Mouse (Mus musculus): Measurements from ENCODE around the gene Hadha.

The Hadha gene

DNA sequence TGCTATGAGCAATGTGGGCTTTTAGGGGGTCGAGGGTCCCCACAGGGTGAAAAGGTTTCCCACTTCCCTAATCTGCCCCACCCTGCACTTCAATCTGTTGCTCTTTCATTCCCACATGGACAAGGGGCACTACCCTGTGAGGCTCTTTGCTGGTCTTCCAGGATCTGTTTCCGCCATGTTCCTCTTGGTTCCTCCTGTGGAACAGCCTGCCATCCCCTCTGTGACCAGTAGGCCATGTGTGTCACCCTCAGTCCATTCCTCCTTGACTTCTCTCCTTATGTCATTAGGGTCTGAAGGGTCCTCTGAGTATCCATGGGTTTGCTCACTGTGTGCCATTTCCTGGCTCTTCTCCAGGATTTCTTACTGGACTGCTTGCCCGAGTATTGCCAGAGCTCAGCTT is 43.2 kb downstream of the Hadha start:
- DNase-seq (ENCODE audit: low spot score), result no peak

GRCm38 (mm10) chr5:30111126-30111525 is 43.8 kb downstream of the Hadha start:
- DNase-seq (ENCODE audit: low spot score), result no peak

GRCm38 (mm10) chr5:30110371-30111060 is 44.4 kb downstream of the Hadha start:
- DNase-seq (ENCODE audit: low spot score), result no peak

- no peak for DNase-seq (ENCODE audit: low spot score)
Measured at GRCm38 (mm10) chr5:30109899-30110298, 45.1 kb downstream of the Hadha start.

- DNase-seq (ENCODE audit: low spot score), result no peak
Measured at GRCm38 (mm10) chr5:30108233-30108632, 46.7 kb downstream of the Hadha start.

GRCm38 (mm10) chr5:30107611-30108041 is 47.3 kb downstream of the Hadha start:
- DNase-seq (ENCODE audit: low spot score), result no peak

- no peak for DNase-seq (ENCODE audit: low spot score)
Measured at GRCm38 (mm10) chr5:30107186-30107585, 47.8 kb downstream of the Hadha start.

GRCm38 (mm10) chr5:30106756-30107155 is 48.2 kb downstream of the Hadha start:
- DNase-seq (ENCODE audit: low spot score), result no peak

DNA sequence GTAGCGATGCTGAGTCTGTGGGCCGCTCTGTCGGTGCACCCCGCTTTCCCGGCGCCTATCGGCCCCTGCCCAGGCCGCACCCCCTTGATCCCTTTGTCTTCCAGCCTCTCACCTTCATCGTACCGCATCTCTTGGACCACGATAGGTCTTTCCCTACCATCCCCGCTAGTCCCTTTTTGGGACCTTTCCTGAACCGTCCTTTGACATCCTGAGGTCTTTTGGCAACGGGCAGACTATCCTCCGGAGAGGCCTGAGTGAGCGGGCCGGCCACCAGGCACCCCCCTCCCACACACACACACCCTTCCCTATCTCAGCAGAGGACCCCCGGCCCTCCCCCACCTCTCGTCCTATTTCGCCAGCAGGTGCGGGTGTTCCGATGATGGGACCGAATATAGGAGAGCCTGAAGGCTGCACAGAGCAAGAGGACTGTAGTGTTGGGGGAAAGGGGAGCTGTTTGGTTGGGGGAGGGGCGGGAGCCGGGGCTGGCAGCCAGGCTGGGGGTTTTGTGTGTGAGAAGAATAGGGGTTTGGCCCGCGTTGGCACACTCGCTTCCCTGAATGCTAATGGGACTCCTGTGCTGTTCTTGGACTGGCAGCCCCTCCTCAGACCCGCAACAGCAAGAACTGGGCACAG is 49.2 kb downstream of the Hadha start, which contains the start of gene 3110082J24Rik:
Gene 3110082J24Rik, minus strand, starts transcription at position 419 of the 633 bp plus-strand sequence.
- no peak for DNase-seq (ENCODE audit: low spot score)

- DNase-seq (ENCODE audit: low spot score), result no peak
Measured at GRCm38 (mm10) chr5:30104841-30105667, 49.9 kb downstream of the Hadha start, which contains the start of gene Garem2. Gene Garem2 (plus strand): TSS chr5:30105161.

- DNase-seq (ENCODE audit: low spot score), result no peak
Measured at GRCm38 (mm10) chr5:30104339-30104738, 50.6 kb downstream of the Hadha start.

DNA sequence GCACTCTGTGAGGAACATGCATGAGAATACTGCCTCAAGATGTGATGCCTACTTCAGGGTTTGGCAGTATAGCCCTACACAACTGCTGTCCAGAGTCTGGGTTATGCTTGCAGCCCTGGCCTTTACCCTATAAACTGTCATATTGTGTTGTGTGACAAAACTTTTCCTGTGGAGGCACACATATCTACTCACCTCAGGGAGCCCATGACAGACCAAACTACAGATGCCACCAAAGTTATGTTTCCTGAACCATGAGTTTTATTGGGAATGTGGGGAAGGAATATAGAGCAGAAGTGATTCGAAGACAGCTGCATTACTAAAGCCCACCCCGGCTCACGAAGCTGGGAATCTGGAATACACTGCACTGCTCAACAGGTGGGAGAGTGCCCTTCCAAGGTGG is 51.6 kb downstream of the Hadha start:
- no peak for DNase-seq (ENCODE audit: low spot score)

DNA sequence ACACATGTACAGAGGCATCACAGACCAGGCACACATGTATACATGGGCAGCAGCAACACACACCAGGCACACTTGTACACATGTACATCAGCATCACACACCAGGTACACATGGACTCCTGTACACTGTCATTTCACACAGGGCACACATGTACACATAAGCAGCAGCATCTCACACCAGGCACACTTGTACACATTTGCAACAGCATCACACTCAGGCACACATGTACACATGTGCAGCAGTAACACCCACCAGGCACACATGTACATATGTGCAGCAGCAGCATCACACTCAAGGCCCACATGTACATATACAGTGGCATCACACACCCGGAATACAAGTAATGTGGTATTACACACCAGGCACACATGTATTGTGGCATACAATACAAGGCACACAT is 56.7 kb downstream of the Hadha start:
- no peak for DNase-seq (ENCODE audit: low spot score)

DNA sequence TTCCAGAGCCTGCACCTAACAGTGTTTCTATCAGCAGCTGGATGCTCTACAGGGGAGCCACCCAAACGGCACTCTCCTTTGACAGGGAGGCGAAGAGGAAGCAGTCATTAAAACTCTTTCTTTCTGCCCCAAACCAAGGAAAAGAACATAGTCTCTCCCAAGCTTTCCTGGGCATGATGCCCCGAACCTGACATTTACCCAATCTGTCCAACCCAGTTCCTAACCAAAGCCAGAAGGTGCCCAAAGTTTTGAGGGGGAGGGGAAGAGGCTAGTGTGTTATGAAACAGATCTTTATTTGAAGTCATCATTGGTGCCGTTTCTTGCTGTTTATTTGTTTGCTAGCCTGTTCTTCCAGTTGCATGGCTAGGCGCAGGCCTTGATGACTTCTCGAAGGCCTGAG is 59.2 kb downstream of the Hadha start:
- DNase-seq (ENCODE audit: low spot score), result no peak

GRCm38 (mm10) chr5:30094399-30094798 is 60.6 kb downstream of the Hadha start:
- no peak for DNase-seq (ENCODE audit: low spot score)

- DNase-seq (ENCODE audit: low spot score), result no peak
Measured at GRCm38 (mm10) chr5:30092701-30093100, 62.3 kb downstream of the Hadha start.

GRCm38 (mm10) chr5:30072825-30073821 is 81.8 kb downstream of the Hadha start, which contains the start of gene Tyms:
Gene Tyms (minus strand): TSS chr5:30073617.
- DNase-seq (ENCODE audit: low spot score), result peak; percentile 25

DNA sequence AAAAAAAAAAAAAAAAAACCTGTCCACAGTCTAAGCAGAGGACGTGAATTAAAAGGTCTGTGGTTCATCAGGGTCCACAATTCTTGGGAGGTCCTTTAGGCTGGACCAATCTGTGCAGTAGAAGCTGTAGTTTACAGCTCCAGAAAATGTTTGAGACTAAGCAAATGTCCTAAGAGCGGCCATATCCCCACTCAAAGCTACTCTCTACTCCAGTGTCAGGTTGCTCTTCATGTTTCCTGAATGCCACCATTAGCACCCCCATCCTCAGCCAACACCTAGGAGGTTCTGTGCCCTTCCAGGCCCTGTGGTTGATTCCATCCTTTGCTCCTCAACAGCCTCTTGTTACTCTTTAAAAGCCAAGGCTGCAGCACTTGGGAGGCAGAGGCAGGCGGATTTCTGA is 82.6 kb downstream of the Hadha start:
- DNase-seq (ENCODE audit: low spot score), result no peak

- DNase-seq (ENCODE audit: low spot score), result no peak
Measured at GRCm38 (mm10) chr5:30071677-30072076, 83.3 kb downstream of the Hadha start.

Measured in layer of hippocampus, adult 9-10 months (tissue).